Mouse (Mus musculus): ENCODE results near the gene Tmed9. TPM values are rescaled to one million over a fixed set of nuclear protein-coding genes. Genes with fewer than 3 reads are reported as not detected.
A peak's percentile ranks its signal among the peaks of the same experiment; 100 is the strongest.

Gene Tmed9
- polyA plus RNA-seq (2015; fragmentation: Nextera tagmentation; extraction: Ambion mirVana): 93.5 and 93.8 TPM in 2 replicates

DNA sequence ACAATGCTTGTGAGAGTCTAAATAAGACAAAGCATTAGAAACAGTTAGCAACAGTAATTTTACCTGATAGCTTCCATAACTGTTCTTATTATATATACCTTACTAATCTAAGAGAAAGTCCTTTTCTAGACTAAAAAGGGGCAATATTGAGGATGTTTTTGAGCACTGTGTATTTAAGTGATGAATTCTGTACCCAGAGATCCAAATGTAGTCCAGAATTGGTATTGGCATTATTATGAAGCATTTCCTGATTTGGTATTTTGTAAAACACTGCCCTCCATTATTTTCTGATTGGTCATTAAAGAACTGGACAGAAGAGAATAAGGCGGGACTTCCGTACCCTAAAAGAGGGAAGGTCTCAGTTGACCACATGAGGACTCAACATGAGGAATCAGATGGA lies at the start of gene Tmed9:
Gene Tmed9, plus strand, starts transcription at position 301 of the 400 bp plus-strand sequence.
- no peak for ATAC-seq (replicated peaks)
- no peaks in the 10 kb centered on the region for H3K36me3 ChIP-seq (replicated peaks)

DNA sequence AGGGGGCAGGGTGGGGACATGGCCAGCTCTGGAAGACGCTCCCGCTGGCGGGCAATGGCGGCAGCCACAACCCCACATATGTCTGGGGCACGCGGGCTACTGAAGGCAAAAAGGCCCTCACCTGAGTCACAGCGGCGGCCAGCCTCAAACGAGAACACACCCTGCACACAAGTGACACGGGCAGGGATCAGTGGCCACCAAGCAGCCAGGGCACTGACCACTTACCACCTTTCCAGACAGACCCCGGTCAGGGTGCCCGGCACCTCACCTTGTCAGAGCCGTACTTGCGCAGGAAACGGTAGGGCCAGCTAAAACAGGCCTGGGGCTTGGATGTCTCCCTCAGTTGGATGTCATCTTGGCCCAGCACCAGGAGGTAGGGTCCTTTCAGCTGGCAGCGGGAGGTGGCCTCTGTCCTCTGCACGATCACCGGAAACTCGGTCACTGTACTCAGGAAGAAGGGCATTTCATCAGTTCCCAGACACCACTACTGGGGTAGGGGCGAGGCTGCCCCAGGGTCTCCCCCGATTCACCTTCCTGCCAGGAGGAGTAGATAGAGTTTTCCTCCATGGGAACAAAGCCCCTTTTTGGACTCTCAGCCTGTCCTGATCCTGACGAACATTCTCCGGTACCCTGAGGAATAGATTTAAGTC lies 49.5 kb upstream of the Tmed9 start:
- no peak for ATAC-seq (replicated peaks)
- H3K36me3 ChIP-seq (replicated peaks): no peaks in the 10 kb centered on the region; the same call in 1 of the 2 replicates

More for the DNA sequence above, at the start of gene Tmed9:
- Histone ChIP-seq H3K9me3 (no peaks in the 10 kb centered on the region), H3K4me3 (no peak within 1 kb of the TSS), H3K27ac (no peak within 1 kb of the TSS), H3K4me1 (peaks cover 20% of the 10 kb centered on the region), H3K4me2 (no peak within 1 kb of the TSS), H3K9ac (no peak within 1 kb of the TSS), H3K27me3 (replicated peaks) (no peaks in the 10 kb centered on the region)
- 98% methylated on average over 2 of the region's 2 CpGs for WGBS

DNA sequence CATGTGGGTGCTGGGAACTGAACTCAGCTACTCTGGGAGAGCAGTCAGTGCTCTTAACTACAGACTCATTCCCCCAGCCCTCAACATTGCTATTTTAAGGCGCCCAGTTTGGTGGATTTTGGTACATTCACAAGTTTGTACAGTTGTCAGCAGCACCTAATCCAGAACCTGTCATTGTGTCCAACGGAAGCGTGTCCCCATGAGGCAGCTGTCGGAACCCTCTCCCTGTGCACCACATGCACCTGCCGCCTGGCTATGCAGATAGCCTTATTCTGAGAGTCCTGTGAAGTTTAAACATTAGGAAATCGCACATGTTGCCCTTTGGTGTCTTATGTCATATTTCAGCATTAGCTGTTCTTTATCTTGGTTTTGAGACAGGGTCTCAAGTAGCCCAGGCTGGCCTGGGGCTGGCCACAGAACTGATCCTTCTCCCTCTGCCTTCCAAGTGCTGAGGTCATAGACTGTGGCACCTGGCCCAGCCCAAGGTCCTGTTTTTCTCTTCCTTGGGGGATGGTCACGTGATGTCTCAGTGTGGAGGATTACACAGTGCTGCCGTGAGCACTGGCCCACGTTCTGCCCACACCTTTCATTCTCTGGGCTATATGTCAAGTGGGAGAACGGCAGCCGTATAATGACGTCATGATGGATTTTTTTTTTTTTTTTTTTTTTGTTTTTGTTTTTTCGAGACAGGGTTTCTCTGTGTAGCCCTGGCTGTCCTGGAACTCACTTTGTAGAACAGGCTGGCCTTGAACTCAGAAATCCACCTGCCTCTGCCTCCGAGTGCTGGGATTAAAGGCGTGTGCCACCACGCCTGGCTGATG lies 47.6 kb upstream of the Tmed9 start:
- Histone ChIP-seq H3K36me3 (replicated peaks) (peaks cover 6% of the 10 kb centered on the region; the same call in 1 of the 2 replicates), H3K9me3 (no peaks in the 10 kb centered on the region), H3K4me2 (no peak overlapping the region), H3K9ac (no peak overlapping the region), H3K27ac (no peak overlapping the region), H3K27me3 (replicated peaks) (no peaks in the 10 kb centered on the region), H3K4me1 (no peaks in the 10 kb centered on the region), H3K4me3 (no peak overlapping the region)
- WGBS: 84% methylated on average over 16 of the region's 16 CpGs
- ATAC-seq (replicated peaks): no peak

More for the DNA sequence above, 49.5 kb upstream of the Tmed9 start:
- Histone ChIP-seq H3K9me3 (no peaks in the 10 kb centered on the region), H3K9ac (no peak overlapping the region), H3K27me3 (replicated peaks) (no peaks in the 10 kb centered on the region), H3K4me2 (no peak overlapping the region), H3K4me1 (no peaks in the 10 kb centered on the region), H3K4me3 (no peak overlapping the region), H3K27ac (no peak overlapping the region)
- WGBS: 93% methylated on average over 23 of the region's 23 CpGs

DNA sequence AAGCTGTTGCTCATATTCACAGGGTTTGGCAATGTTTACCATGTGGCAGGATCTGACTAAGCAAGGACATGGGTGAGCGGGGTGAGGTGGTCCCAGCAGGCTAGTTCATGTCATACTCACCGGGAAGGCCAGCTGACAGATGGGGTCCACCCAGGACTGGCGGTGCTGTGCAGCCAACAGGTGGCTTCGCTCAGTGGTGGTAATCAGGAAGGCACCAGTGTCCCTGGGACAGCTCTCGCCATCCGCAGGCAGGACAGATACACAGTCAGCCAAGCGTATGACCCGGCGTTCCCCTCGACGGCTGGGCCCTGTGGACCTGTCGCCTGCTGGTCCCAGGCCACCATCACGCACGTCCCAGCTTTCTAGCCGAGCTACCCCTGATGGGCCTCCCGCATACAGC lies 46.3 kb upstream of the Tmed9 start:
- 88% methylated on average over 16 of the region's 16 CpGs for WGBS

DNA sequence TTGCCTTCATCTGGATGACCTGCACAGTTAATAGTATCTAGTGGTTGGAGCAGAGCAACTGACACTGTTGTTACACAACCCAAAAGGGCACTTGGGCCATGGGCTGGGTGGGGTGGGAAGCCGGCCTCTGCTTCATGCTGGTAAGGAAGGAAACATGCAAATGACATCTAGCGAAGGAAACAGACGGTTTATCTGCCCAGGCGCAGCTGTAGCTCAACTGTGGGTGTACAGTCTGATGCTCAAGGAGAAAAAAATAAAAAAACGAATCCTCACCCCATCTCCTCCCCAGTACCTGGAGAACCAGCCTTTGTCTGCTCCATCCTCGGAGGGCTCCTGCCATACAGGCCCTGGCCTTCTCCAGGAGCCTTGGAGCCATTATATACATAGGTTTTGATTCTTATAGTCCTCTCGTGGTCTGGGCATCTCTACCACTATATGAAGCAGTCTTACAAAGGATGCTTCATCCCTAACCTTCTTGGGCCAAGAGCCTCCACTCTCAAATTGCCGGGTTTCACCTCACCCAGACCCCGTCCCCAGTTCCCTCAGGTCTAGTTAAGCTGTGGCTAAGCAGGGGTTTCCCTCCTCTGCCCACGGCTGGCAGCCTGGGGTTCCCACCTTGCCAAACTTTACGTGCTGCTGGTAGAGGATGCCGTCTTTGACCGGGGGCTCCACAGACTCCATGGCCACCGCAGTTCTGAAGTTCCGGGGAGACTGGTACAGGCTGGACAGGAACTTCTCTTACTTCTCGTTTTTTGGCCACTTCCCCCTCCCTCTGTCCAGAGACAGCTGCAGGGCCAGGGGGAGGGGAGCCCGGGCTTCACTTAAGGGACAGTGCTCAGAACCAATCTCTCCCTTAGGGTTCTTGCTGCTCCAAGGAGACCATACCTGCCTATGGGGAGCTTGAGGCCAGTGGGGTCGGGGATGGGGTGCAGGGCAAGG lies 45.4 kb upstream of the Tmed9 start:
- H3K9ac ChIP-seq: no peak overlapping the region
- peaks cover 22% of the 10 kb centered on the region for H3K36me3 ChIP-seq (replicated peaks)
- 82% methylated on average over 18 of the region's 18 CpGs for WGBS
- H3K27me3 ChIP-seq (replicated peaks): no peaks in the 10 kb centered on the region
- H3K4me2 ChIP-seq: no peak overlapping the region
- H3K4me1 ChIP-seq: no peaks in the 10 kb centered on the region
- no peak overlapping the region for H3K27ac ChIP-seq
- no peaks in the 10 kb centered on the region for H3K9me3 ChIP-seq
- ATAC-seq (replicated peaks): no peak
- H3K4me3 ChIP-seq: no peak overlapping the region

More for the DNA sequence above, 46.3 kb upstream of the Tmed9 start:
- no peak overlapping the region for H3K4me2 ChIP-seq
- H3K9me3 ChIP-seq: no peaks in the 10 kb centered on the region
- ATAC-seq (replicated peaks): no peak
- H3K4me3 ChIP-seq: no peak overlapping the region
- H3K4me1 ChIP-seq: no peaks in the 10 kb centered on the region
- no peak overlapping the region for H3K27ac ChIP-seq
- no peak overlapping the region for H3K9ac ChIP-seq
- peaks cover 19% of the 10 kb centered on the region for H3K36me3 ChIP-seq (replicated peaks)
- H3K27me3 ChIP-seq (replicated peaks): no peaks in the 10 kb centered on the region

DNA sequence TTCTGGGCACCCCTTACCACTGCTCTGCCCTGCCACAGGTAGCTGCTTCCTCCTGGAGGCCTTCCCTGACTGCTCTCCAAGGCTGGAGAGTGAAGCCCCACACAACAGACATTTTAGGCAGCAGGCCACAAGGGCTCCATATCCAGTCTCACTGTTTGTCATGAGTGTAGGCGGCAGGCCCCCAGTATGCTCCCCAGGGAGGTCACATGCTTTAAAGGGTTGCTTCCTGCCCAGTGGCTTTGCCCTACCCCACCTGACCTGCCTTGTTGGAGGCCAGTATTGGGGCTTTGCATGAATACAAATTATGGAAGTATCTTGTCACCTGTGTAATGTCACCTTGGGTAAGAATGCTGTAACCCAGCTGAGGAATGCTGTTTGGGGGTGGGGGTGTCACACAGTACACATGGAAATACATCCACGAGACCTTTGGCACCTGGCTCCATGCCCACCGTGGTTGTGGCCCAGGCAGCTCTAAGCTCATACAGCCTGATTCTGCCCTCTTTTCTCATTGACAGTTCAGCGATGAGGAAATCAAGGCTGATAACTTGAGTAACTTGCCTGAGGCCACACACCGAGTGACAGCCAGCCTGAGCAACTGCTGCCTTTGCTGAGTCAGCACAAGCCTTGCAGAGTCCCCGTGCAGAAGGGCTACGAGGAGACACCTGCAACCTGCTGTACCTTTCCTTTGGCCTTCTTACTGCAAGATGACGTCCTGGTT lies 44.2 kb upstream of the Tmed9 start, which contains the start of gene Dok3:
Gene Dok3, minus strand, starts transcription at position 99 of the 718 bp plus-strand sequence.
- no peaks in the 10 kb centered on the region for H3K4me1 ChIP-seq
- H3K27me3 ChIP-seq (replicated peaks): no peaks in the 10 kb centered on the region
- 81% methylated on average over 8 of the region's 8 CpGs for WGBS
- H3K4me2 ChIP-seq: no peak within 1 kb of the TSS
- no peak within 1 kb of the TSS for H3K9ac ChIP-seq
- no peak for ATAC-seq (replicated peaks)
- no peaks in the 10 kb centered on the region for H3K9me3 ChIP-seq
- H3K36me3 ChIP-seq (replicated peaks): peaks cover 29% of the 10 kb centered on the region
- H3K4me3 ChIP-seq: no peak within 1 kb of the TSS
- no peak within 1 kb of the TSS for H3K27ac ChIP-seq

DNA sequence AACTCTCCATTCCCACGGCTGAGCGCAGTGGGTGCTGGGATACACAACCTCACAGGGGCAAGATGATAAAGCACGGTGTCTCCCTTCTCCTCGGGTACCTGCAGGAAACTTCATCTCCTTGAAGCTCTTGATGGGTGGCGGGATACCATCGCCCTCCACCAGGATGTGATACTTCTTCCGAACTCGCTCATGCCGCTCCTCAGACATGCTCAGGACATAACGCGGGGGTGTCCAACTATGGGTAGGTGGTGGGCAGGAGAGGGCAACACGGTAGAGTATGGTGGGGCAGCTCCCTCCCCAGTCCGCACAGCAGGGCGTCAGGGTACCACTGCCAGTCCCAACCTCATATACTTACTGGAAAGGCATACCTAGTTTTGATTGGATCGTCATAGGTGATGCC lies 38.3 kb upstream of the Tmed9 start:
- Histone ChIP-seq H3K36me3 (replicated peaks) (peaks cover 45% of the 10 kb centered on the region), H3K4me1 (peaks cover 18% of the 10 kb centered on the region), H3K27me3 (replicated peaks) (no peaks in the 10 kb centered on the region), H3K27ac (no peak overlapping the region), H3K4me2 (peak overlapping the region; percentile 95), H3K9ac (peak overlapping the region; percentile 89; the same call in 1 of the 2 replicates), H3K9me3 (no peaks in the 10 kb centered on the region), H3K4me3 (peak overlapping the region; percentile 96)
- WGBS: 90% methylated on average over 15 of the region's 15 CpGs
- no peak for ATAC-seq (replicated peaks)

DNA sequence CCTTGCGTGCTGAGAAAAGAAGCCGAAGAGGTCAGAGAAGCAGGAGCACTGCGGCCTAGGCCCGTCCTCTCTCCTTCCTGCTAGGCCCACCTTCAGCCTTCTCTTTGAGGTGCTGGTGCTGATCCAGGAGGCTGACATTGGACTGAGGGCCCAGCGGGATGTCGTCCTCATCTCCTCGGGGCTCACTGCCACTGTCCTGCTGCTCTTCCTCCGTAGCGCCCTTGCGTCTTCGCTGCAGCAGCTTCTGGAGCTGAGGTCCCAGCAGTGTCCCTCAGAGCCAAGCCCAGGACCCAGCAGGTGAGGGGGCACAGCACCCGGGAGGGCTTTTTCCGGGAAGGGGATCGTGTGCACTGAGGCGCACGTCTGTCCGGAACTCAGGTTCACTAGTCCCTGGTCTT lies 37.7 kb upstream of the Tmed9 start:
- Histone ChIP-seq H3K36me3 (replicated peaks) (peaks cover 51% of the 10 kb centered on the region), H3K4me3 (peak overlapping the region; percentile 96), H3K4me1 (peaks cover 18% of the 10 kb centered on the region), H3K9ac (peak overlapping the region; percentile 89), H3K27me3 (replicated peaks) (no peaks in the 10 kb centered on the region), H3K27ac (peak overlapping the region; percentile 84), H3K4me2 (peak overlapping the region; percentile 95), H3K9me3 (no peaks in the 10 kb centered on the region)
- WGBS: 18% methylated on average over 17 of the region's 17 CpGs
- ATAC-seq (replicated peaks): no peak; the same call in 1 of the 2 replicates

DNA sequence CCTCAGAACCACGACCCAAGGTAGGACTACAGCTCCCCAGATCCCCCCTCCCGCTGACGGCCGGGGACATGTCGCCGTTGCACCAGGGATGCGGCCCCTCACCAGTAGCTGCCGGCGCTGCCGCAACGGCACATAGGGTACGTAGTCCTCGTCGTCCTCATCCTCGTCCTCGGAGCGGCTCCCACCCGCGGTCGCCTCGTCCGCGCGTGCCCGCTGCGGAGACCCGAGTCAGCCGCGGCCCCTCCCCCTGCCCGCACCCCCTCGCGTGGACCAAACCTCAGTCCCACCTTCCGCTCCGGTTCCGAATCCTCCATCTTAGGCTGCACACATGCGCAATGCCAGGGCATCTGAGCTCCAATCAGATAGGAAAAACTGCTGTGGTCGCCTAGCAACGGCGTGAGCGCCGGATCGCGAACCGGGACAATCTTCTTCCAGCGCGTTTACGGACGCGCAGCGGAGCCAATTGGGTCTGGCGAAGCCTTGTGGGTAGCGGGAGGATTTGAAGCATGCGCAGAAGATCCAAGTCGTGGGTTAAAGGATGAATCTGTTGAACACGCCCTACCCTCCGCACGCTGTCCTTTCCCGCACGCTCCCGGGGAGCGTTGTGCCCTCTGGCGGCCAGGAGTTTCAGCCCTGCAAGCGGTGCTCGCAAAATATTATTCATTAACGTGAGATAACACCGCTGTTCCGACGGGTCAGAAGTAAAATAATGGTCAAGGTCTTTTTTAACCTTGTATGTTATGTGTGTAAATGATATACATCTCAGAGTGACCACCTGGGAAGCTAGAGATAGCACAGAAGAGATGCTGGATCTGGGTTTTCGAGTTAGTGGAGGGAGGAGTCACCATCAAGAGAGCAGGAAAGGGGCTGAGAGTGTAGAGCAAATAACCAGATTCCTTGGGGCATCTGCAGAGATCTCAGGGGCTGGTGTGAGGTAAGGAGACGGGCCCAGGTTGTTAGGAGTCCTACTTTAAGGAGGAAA lies 37.0 kb upstream of the Tmed9 start, which contains the start of gene Ddx41:
Gene Ddx41, minus strand, starts transcription at position 465 of the 982 bp plus-strand sequence.
- Histone ChIP-seq H3K9ac (peak within 1 kb of the TSS; percentile 89), H3K9me3 (no peaks in the 10 kb centered on the region), H3K4me2 (peak within 1 kb of the TSS; percentile 95), H3K36me3 (replicated peaks) (peaks cover 51% of the 10 kb centered on the region), H3K4me3 (peak within 1 kb of the TSS; percentile 96), H3K27me3 (replicated peaks) (no peaks in the 10 kb centered on the region), H3K4me1 (peaks cover 18% of the 10 kb centered on the region), H3K27ac (peak within 1 kb of the TSS; percentile 84)
- peak; percentile 97 for ATAC-seq (replicated peaks)
- under 1% methylated on average over 70 of the region's 70 CpGs for WGBS

DNA sequence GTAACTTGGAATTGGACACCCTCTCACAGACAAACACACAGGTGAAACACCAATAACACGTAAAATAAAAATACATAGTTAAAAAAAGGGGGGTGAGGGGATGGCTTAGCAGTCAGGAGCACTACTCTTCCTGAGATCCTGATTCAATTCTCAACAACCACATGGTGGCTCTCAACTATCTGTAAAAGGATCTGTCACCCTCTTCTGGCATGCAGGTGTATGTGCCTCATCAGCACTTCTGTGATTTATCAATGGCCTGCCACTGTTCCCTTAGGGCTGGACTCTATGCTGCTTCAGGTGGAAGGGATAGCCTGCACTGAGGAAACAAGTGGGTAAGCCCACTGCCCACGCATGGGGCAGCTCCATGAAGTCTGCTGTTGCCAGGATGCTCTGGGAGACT lies 32.6 kb upstream of the Tmed9 start:
- ATAC-seq (replicated peaks): no peak
- Histone ChIP-seq H3K4me3 (no peak overlapping the region), H3K36me3 (replicated peaks) (peaks cover 63% of the 10 kb centered on the region), H3K27ac (no peak overlapping the region), H3K9me3 (no peaks in the 10 kb centered on the region), H3K27me3 (replicated peaks) (no peaks in the 10 kb centered on the region), H3K4me2 (no peak overlapping the region), H3K9ac (no peak overlapping the region), H3K4me1 (peaks cover 6% of the 10 kb centered on the region)
- WGBS: 91% methylated on average over 2 of the region's 2 CpGs

Measured in midbrain, embryonic 15.5 days (tissue).